Mouse (Mus musculus): Measurements from ENCODE around the gene Rab12.

The Rab12 gene

GRCm38 (mm10) chr17:66446196-66447006 is 73.1 kb downstream of the Rab12 start:
- DNase-seq, result no peak
